Mouse (Mus musculus) brain, embryonic 14.5 days (tissue): Measurements from ENCODE around the gene 4932438H23Rik.

Source experiments
- CTCF ChIP-seq: fragments of 200-500 bp; IDR thresholded peaks from 2 replicates; pipeline ENCODE4 v1.5.1; 2012; ENCODE audit warnings: inconsistent platforms, mild to moderate bottlenecking, moderate library complexity, borderline replicate concordance; ENCODE audit not compliant: insufficient read depth, insufficient read length; ENCODE audit errors: extremely low read depth
- POLR2A ChIP-seq: fragments of 200-500 bp; IDR thresholded peaks from 2 replicates; pipeline ENCODE4 v1.6.1; 2012; ENCODE audit warnings: mild to moderate bottlenecking, inconsistent platforms, borderline replicate concordance; ENCODE audit not compliant: poor library complexity, insufficient read depth, insufficient read length, severe bottlenecking; ENCODE audit errors: extremely low read depth

- TF ChIP-seq CTCF (no peak), POLR2A (no peak)
Measured at GRCm38 (mm10) chr16:91057261-91057660, 37.7 kb downstream of the 4932438H23Rik start.
